Mouse (Mus musculus): ENCODE measurements around the gene Phlpp2. TPM values are rescaled to one million over a fixed set of nuclear protein-coding genes. Genes with fewer than 3 reads are reported as not detected.
"Not testable (repeated sequence)": the region's sequence is repeated elsewhere in the genome, so short reads cannot be mapped to it uniquely, and the experiment has no call there.

Phlpp2 gene
- polyA plus RNA-seq, 1 experiment from 2014 or later = 7.7 TPM

DNA sequence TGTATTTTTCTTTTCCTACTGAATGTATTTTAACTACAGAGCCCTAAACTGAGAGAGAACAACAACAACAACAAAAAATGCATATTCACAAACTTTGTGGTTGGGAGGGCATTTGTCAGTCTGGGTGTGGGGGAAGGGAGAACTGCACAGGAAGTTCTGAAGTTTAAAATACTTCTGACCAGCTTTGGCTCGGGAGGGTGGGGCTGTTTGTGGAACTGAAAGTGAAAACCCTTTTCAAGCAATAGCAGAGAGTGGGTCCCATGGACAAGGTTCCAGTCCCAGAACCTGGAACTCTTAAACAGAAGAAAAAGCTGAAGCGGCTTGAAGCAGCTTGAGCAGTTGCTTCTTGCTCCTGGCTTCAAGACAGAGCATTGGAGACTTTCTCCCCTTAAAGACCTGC lies 4.9 kb upstream of the Phlpp2 start:
- Histone ChIP-seq H3K9me3 (ENCODE audit: control insufficient read depth, low read length) (no peaks in the 10 kb centered on the region), H3K36me3 (ENCODE audit: control insufficient read depth, insufficient read depth, low read length) (peaks cover 28% of the 10 kb centered on the region), H3K4me1 (ENCODE audit: control insufficient read depth, insufficient read depth, low read length) (no peaks in the 10 kb centered on the region), H3K9ac (replicated peaks; ENCODE audit: low read depth, low read length) (no peak overlapping the region), H3K4me3 (ENCODE audit: low read depth, low read length) (no peak overlapping the region), H3K27me3 (ENCODE audit: control insufficient read depth, insufficient read depth, low read length) (no peaks in the 10 kb centered on the region), H3K27ac (ENCODE audit: low read depth, low read length) (no peak overlapping the region), H3K4me2 (ENCODE audit: low read depth, low read length) (no peak overlapping the region)
- no peak for ATAC-seq (ENCODE audit: low read depth)
- WGBS = 76% methylated on average over 2 of the region's 2 CpGs

DNA sequence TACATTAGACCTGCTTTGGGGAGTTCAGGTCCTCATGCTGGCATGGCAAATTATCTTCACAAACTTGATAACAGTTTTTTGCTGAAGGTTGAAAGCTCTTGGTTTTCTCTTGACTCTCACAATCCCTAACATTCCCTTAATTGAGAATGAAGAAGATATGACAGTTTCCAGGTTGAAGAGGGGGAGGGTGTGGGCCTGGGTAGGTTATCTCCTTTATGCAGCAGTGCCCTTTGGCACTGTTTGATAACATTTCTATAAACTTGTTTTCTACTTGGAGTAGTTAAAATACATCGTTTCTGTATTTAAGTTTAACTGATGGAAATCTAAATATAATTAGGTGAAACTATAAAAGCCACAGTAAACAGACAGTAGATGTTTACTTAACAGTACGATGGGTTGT lies 3.5 kb upstream of the Phlpp2 start:
- 0 out of 2 replicates have a peak, but pooled peaks cover 3% of the 10 kb centered on the region for H3K4me1 ChIP-seq (ENCODE audit: control insufficient read depth, insufficient read depth, low read length)
- no peaks in the 10 kb centered on the region for H3K27me3 ChIP-seq (ENCODE audit: control insufficient read depth, insufficient read depth, low read length)
- H3K9ac ChIP-seq (replicated peaks; ENCODE audit: low read depth, low read length) = no peak overlapping the region
- no peaks in the 10 kb centered on the region for H3K9me3 ChIP-seq (ENCODE audit: control insufficient read depth, low read length)
- ATAC-seq (ENCODE audit: low read depth) = no peak
- H3K36me3 ChIP-seq (ENCODE audit: control insufficient read depth, insufficient read depth, low read length) = peaks cover 25% of the 10 kb centered on the region
- H3K4me3 ChIP-seq (ENCODE audit: low read depth, low read length) = no peak overlapping the region
- H3K4me2 ChIP-seq (ENCODE audit: low read depth, low read length) = no peak overlapping the region
- WGBS = 88% methylated on average over 2 of the region's 2 CpGs
- H3K27ac ChIP-seq (ENCODE audit: low read depth, low read length) = no peak overlapping the region

DNA sequence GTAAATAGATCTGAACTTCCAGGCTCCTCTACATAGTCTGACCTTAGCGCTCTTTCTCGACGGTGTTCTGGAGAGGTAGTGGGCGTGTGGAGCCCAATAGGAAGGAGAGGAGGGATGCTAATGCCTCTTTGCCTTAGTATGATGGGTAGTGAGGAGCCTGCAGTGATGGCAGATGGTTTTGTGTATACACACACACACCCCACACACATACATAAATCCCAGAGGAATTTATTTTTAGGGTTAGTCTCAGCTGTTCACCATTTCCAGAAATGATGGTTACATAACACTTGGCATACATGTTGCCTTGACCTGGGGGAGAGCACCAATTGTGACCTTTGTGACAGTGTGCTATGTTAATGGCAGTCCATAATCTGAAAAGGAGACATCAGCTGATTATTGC lies 2.8 kb upstream of the Phlpp2 start:
- H3K27me3 ChIP-seq (ENCODE audit: control insufficient read depth, insufficient read depth, low read length) = no peaks in the 10 kb centered on the region
- 82% methylated on average over 4 of the region's 4 CpGs for WGBS
- no peak overlapping the region for H3K9ac ChIP-seq (replicated peaks; ENCODE audit: low read depth, low read length)
- no peak for ATAC-seq (ENCODE audit: low read depth)
- no peak overlapping the region for H3K4me2 ChIP-seq (ENCODE audit: low read depth, low read length)
- 0 out of 2 replicates have a peak, but pooled peaks cover 3% of the 10 kb centered on the region for H3K4me1 ChIP-seq (ENCODE audit: control insufficient read depth, insufficient read depth, low read length)
- peaks cover 18% of the 10 kb centered on the region for H3K36me3 ChIP-seq (ENCODE audit: control insufficient read depth, insufficient read depth, low read length)
- no peaks in the 10 kb centered on the region for H3K9me3 ChIP-seq (ENCODE audit: control insufficient read depth, low read length)
- no peak overlapping the region for H3K4me3 ChIP-seq (ENCODE audit: low read depth, low read length)
- no peak overlapping the region for H3K27ac ChIP-seq (ENCODE audit: low read depth, low read length)

DNA sequence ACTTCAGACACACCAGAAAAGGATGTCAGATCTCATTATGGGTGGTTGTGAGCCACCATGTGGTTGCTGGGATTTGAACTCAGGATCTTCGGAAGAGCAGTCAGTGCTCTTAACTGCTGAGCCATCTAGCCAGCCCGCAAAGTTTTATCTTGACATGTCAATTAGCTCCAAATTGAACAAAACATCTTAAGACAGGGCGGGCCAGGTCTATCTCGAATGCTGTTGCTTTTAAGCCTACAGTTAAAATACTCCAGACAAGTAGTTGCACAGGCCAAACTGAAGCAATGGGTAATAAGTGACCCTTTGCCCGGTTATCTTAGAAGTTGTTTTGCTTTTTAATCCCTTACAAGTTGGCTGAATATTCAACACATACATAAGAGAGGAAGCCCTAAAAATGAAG lies 1.7 kb upstream of the Phlpp2 start:
- 95% methylated on average over 5 of the region's 5 CpGs for WGBS
- no peak for ATAC-seq (ENCODE audit: low read depth)
- H3K4me2 ChIP-seq (ENCODE audit: low read depth, low read length) = no peak overlapping the region
- no peak overlapping the region for H3K4me3 ChIP-seq (ENCODE audit: low read depth, low read length)
- H3K36me3 ChIP-seq (ENCODE audit: control insufficient read depth, insufficient read depth, low read length) = peaks cover 6% of the 10 kb centered on the region
- no peaks in the 10 kb centered on the region for H3K9me3 ChIP-seq (ENCODE audit: control insufficient read depth, low read length)
- no peak overlapping the region for H3K27ac ChIP-seq (ENCODE audit: low read depth, low read length)
- H3K4me1 ChIP-seq (ENCODE audit: control insufficient read depth, insufficient read depth, low read length) = 0 out of 2 replicates have a peak, but pooled peaks cover 3% of the 10 kb centered on the region
- H3K27me3 ChIP-seq (ENCODE audit: control insufficient read depth, insufficient read depth, low read length) = no peaks in the 10 kb centered on the region
- H3K9ac ChIP-seq (replicated peaks; ENCODE audit: low read depth, low read length) = no peak overlapping the region

DNA sequence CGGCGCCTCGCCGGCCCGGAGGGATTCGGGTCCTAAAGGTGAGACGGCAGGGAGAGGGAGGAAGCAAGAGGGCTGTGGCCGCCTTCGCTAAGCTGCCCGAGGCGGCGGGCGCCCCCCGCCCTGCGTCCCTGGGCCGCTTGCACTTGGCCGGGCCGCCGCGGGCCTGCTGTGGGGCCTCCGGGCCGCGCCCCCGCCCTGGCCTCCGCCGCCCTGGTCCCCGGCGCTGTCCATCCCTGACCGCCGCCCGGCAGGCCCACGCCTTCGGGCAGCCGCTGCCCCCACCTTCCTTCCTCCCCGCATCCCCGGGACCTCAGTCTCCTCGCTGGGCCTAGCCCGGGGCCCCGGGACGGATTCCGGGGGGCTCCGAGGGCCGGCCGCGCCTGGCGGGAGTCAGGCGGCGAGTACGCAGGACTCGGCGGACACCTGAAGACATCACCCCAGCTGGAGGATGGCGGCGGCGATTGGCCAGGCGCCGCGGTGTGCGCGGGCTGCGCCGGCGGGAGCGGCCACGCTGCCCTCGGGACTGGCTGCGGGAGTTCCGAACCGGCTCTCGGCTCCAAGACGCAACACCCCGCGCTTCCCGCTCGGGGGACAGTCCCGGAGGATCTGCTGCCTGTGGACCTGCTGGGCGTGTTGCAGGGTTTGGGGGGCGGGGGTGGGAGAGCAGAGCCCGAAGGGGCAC lies 479 bp downstream of the Phlpp2 start:
- no peaks in the 10 kb centered on the region for H3K27me3 ChIP-seq (ENCODE audit: control insufficient read depth, insufficient read depth, low read length)
- under 1% methylated on average over 67 of the region's 78 CpGs for WGBS
- peak overlapping the region; percentile 78 for H3K4me2 ChIP-seq (ENCODE audit: low read depth, low read length)
- peak; percentile 84 for ATAC-seq (ENCODE audit: low read depth)
- no peaks in the 10 kb centered on the region for H3K9me3 ChIP-seq (ENCODE audit: control insufficient read depth, low read length)
- H3K9ac ChIP-seq (replicated peaks; ENCODE audit: low read depth, low read length) = peak overlapping the region; percentile 90
- peak overlapping the region; percentile 91 for H3K4me3 ChIP-seq (ENCODE audit: low read depth, low read length)
- no peaks in the 10 kb centered on the region for H3K36me3 ChIP-seq (ENCODE audit: control insufficient read depth, insufficient read depth, low read length)
- H3K27ac ChIP-seq (ENCODE audit: low read depth, low read length) = peak overlapping the region; percentile 81
- 0 out of 2 replicates have a peak, but pooled peaks cover 3% of the 10 kb centered on the region for H3K4me1 ChIP-seq (ENCODE audit: control insufficient read depth, insufficient read depth, low read length)

DNA sequence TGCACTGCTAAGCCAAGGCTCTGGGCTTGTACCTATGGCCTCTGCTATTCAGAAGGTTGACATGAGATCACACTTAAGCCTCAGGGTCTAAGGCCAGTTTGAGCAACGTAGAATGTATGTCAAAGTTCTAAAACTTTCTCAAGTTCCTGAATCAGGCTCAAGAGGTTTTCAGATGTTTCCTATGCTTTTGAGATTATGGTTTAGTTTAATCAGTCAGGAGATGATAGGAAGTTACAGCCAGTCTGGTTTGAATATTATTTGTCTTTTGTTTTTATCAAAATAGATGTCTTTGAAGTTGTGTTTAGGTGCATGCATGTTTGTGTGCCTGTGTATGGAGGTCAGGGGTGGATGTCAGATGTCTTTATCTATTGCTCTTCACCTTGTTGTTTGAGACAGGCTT lies 2.7 kb downstream of the Phlpp2 start:
- H3K4me1 ChIP-seq (ENCODE audit: control insufficient read depth, insufficient read depth, low read length) = 0 out of 2 replicates have a peak, but pooled peaks cover 3% of the 10 kb centered on the region
- H3K4me2 ChIP-seq (ENCODE audit: low read depth, low read length) = no peak overlapping the region
- H3K4me3 ChIP-seq (ENCODE audit: low read depth, low read length) = no peak overlapping the region
- H3K27ac ChIP-seq (ENCODE audit: low read depth, low read length) = no peak overlapping the region
- no peaks in the 10 kb centered on the region for H3K36me3 ChIP-seq (ENCODE audit: control insufficient read depth, insufficient read depth, low read length)
- no peak for ATAC-seq (ENCODE audit: low read depth)
- H3K27me3 ChIP-seq (ENCODE audit: control insufficient read depth, insufficient read depth, low read length) = no peaks in the 10 kb centered on the region
- no peak overlapping the region for H3K9ac ChIP-seq (replicated peaks; ENCODE audit: low read depth, low read length)
- WGBS = 91% methylated on average over 1 of the region's 1 CpGs
- no peaks in the 10 kb centered on the region for H3K9me3 ChIP-seq (ENCODE audit: control insufficient read depth, low read length)

DNA sequence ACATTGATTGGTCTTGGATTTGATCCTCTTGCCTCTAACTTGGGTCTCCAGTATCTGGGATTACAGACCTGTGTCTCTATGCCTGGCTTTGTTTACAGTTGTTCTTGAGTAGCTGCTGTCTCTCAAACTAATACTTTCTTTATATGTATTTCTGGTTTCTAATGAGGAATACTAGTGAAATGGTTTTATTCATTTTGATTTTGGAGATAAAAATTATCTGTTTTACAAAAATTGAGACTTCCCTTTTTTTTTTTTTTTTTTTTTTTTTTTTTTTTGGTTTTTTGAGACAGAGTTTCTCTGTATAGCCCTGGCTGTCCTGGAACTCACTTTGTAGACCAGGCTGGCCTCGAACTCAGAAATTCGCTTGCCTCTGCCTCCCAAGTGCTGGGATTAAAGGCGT lies 5.5 kb downstream of the Phlpp2 start:
- H3K36me3 ChIP-seq (ENCODE audit: control insufficient read depth, insufficient read depth, low read length); H3K27ac ChIP-seq (ENCODE audit: low read depth, low read length); H3K4me3 ChIP-seq (ENCODE audit: low read depth, low read length); H3K4me1 ChIP-seq (ENCODE audit: control insufficient read depth, insufficient read depth, low read length); ATAC-seq (ENCODE audit: low read depth); H3K9ac ChIP-seq (replicated peaks; ENCODE audit: low read depth, low read length); H3K9me3 ChIP-seq (ENCODE audit: control insufficient read depth, low read length); H3K27me3 ChIP-seq (ENCODE audit: control insufficient read depth, insufficient read depth, low read length); H3K4me2 ChIP-seq (ENCODE audit: low read depth, low read length): not testable (repeated sequence)
- WGBS = 92% methylated on average over 3 of the region's 3 CpGs

DNA sequence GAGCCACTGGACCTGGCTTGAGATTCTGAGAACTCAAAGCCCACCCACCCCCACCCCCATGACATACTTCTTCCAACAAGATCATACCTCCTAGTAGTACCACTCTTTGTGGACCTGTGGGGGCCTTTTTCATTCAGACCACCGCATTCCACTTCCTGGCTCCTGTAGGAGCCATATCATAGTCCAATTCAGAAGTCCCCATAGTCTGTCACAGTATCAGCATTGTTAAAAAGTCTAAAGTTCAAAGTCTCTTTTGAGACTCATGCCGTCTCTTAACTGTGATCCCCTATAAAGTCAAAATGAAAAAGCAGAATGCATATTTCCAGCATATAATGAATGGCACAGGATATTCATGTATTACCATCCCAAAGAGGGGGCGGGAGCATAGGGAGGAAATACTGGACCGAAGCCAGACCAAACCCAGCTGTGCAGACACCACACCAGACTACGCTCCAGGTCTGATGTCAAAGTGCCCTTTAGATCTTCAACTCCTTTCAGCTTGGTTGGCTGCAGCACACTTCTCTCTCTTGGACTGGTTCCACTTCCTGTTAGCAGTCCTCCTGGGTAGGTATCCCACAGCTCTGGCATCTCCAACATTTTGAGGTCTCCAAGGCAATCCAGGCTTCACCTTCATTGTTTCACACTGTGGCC lies 11.8 kb downstream of the Phlpp2 start:
- whole genome bisulfite sequencing = 91% methylated on average over 5 of the region's 5 CpGs
- Histone ChIP-seq H3K36me3 (ENCODE audit: control insufficient read depth, insufficient read depth, low read length) (peaks cover 6% of the 10 kb centered on the region; the same call in 1 of the 2 replicates), H3K9ac (replicated peaks; ENCODE audit: low read depth, low read length) (no peak overlapping the region), H3K9me3 (ENCODE audit: control insufficient read depth, low read length) (no peaks in the 10 kb centered on the region), H3K27me3 (ENCODE audit: control insufficient read depth, insufficient read depth, low read length) (no peaks in the 10 kb centered on the region), H3K4me2 (ENCODE audit: low read depth, low read length) (no peak overlapping the region), H3K4me3 (ENCODE audit: low read depth, low read length) (no peak overlapping the region), H3K4me1 (ENCODE audit: control insufficient read depth, insufficient read depth, low read length) (no peaks in the 10 kb centered on the region), H3K27ac (ENCODE audit: low read depth, low read length) (no peak overlapping the region)
- ATAC-seq (ENCODE audit: low read depth) = no peak

DNA sequence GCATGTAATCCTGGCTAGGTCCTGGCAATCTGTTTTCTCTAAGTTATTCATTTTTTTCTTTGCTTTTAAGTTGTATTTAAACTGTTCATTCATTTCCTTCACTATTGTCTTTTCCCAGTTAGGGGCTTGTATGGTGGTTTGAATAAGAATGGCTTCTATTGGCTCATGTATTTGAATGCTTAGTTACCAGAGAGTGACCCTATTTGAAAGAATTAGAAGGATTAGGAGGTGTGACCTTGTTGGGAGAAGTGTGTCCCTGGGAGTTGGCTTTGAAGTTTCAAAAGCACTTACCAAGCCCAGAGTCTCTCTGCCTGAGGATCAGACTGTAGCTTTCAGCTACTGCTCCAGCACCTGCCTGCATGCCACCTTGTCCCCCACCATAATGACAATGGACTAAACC lies 17.0 kb downstream of the Phlpp2 start:
- H3K36me3 ChIP-seq (ENCODE audit: control insufficient read depth, insufficient read depth, low read length) = peaks cover 7% of the 10 kb centered on the region; the same call in 1 of the 2 replicates
- H3K9ac ChIP-seq (replicated peaks; ENCODE audit: low read depth, low read length) = no peak overlapping the region
- no peak for ATAC-seq (ENCODE audit: low read depth)
- no peak overlapping the region for H3K27ac ChIP-seq (ENCODE audit: low read depth, low read length)
- H3K4me3 ChIP-seq (ENCODE audit: low read depth, low read length) = no peak overlapping the region
- no peak overlapping the region for H3K4me2 ChIP-seq (ENCODE audit: low read depth, low read length)
- no peaks in the 10 kb centered on the region for H3K4me1 ChIP-seq (ENCODE audit: control insufficient read depth, insufficient read depth, low read length)
- H3K27me3 ChIP-seq (ENCODE audit: control insufficient read depth, insufficient read depth, low read length) = no peaks in the 10 kb centered on the region
- H3K9me3 ChIP-seq (ENCODE audit: control insufficient read depth, low read length) = no peaks in the 10 kb centered on the region
